Mouse (Mus musculus) embryonic facial prominence, embryonic 11.5 days (tissue): ENCODE measurements around the gene Krt78. TPM values are rescaled to one million over a fixed set of nuclear protein-coding genes. Genes with fewer than 3 reads are reported as not detected.

ENCODE experiments used
- ATAC-seq: fragments of 200-750 bp; cut with Nextera tagmentation; replicated peaks from 2 replicates; pipeline ENCODE4 v1.8.0; 2017; ENCODE audit warnings: low read depth; ENCODE audit not compliant: insufficient number of reproducible peaks, low FRiP score, low TSS enrichment
- DNase-seq: peaks from one replicate; pipeline ENCODE4 v3.0.0-alpha.2; 2015; ENCODE audit warnings: low spot score
- H3K27ac ChIP-seq: fragments of 300-500 bp; sonication (generic); replicated peaks from 2 replicates; pipeline ENCODE4 v1.5.1; 2014; ENCODE audit warnings: mild to moderate bottlenecking, low read depth, low read length, control low read depth
- H3K27me3 ChIP-seq: fragments of 300-500 bp; sonication (generic); 2 replicates; pipeline ENCODE4 v1.6.1; 2014; ENCODE audit warnings: mild to moderate bottlenecking, low read length, moderate library complexity, mixed read lengths; ENCODE audit not compliant: control insufficient read depth, insufficient read depth
- H3K36me3 ChIP-seq: fragments of 300-500 bp; sonication (generic); replicated peaks from 2 replicates; pipeline ENCODE4 v1.6.1; 2014; ENCODE audit warnings: low read depth, mild to moderate bottlenecking, low read length, moderate library complexity, mixed read lengths; ENCODE audit not compliant: control insufficient read depth, insufficient read depth
- H3K4me1 ChIP-seq: fragments of 300-500 bp; sonication (generic); 2 replicates; pipeline ENCODE4 v1.6.1; 2014; ENCODE audit warnings: low read length, mixed read lengths; ENCODE audit not compliant: control insufficient read depth, insufficient read depth
- H3K4me2 ChIP-seq: fragments of 300-500 bp; sonication (generic); 2 replicates; pipeline ENCODE4 v1.6.1; 2014; ENCODE audit warnings: low read depth, mild to moderate bottlenecking, control low read depth, low read length, moderate library complexity
- H3K4me3 ChIP-seq: fragments of 300-500 bp; sonication (generic); 2 replicates; pipeline ENCODE4 v1.5.1; 2014; ENCODE audit warnings: low read depth, low read length, control low read depth
- H3K9ac ChIP-seq: fragments of 300-500 bp; sonication (generic); replicated peaks from 2 replicates; pipeline ENCODE4 v1.6.1; 2014; ENCODE audit warnings: mild to moderate bottlenecking, control low read depth, low read length
- H3K9me3 ChIP-seq: fragments of 300-500 bp; sonication (generic); replicated peaks from 2 replicates; pipeline ENCODE4 v1.6.1; 2016; ENCODE audit warnings: mild to moderate bottlenecking, low read length, inconsistent platforms, mixed read lengths; ENCODE audit not compliant: control insufficient read depth
- WGBS: fragments of 180-500 bp; shearing (Covaris S2); extraction: QIAGEN DNeasy Blood & Tissue Kit; methylation state at CpG from one replicate; pipeline ENCODE4 v1.1.7; 2014; 5-methylcytosine and 5-hydroxymethylcytosine counted together
- polyA plus RNA-seq: library from polyadenylated mRNA; unstranded; fragments of >200 nt; fragmentation: Nextera tagmentation; extraction: Ambion mirVana; gene quantifications from 2 replicates; pipeline ENCODE4 v1.2.1, GENCODE M21; 2014

Gene Krt78
- polyA plus RNA-seq, 1 experiment from 2014 or later = 0.10 TPM

- no peaks in the 10 kb centered on the region for H3K27me3 ChIP-seq
- no peaks in the 10 kb centered on the region for H3K9me3 ChIP-seq
- ATAC-seq (peak; percentile 87), DNase-seq (peak; percentile 81)
- H3K36me3 ChIP-seq = no peaks in the 10 kb centered on the region
- 3% methylated on average over 39 of the region's 39 CpGs for WGBS
- peak overlapping the region; percentile 69 for H3K9ac ChIP-seq
- peak overlapping the region; percentile 75 for H3K4me2 ChIP-seq
- H3K27ac ChIP-seq = no peak overlapping the region; the same call in 1 of the 2 replicates
- peak overlapping the region; percentile 28 for H3K4me3 ChIP-seq
- H3K4me1 ChIP-seq = no peaks in the 10 kb centered on the region
These were observed 23.1 kb upstream of the Krt78 start for GRCm38 (mm10) chr15:101977043-101977726.

GRCm38 (mm10) chr15:101976641-101977040 lies 22.6 kb upstream of the Krt78 start:
- no peak overlapping the region; the same call in 1 of the 2 replicates for H3K27ac ChIP-seq
- H3K9me3 ChIP-seq = no peaks in the 10 kb centered on the region
- DNase-seq (no peak), ATAC-seq (no peak)
- H3K9ac ChIP-seq = no peak overlapping the region; the same call in 1 of the 2 replicates
- H3K4me2 ChIP-seq = no peak overlapping the region
- WGBS = 61% methylated on average over 3 of the region's 3 CpGs
- no peaks in the 10 kb centered on the region for H3K4me1 ChIP-seq
- H3K27me3 ChIP-seq = no peaks in the 10 kb centered on the region
- no peak overlapping the region for H3K4me3 ChIP-seq
- H3K36me3 ChIP-seq = no peaks in the 10 kb centered on the region

- Histone ChIP-seq H3K4me1 (no peaks in the 10 kb centered on the region), H3K9me3 (no peaks in the 10 kb centered on the region), H3K27ac (no peak overlapping the region), H3K4me3 (no peak overlapping the region), H3K9ac (no peak overlapping the region), H3K27me3 (no peaks in the 10 kb centered on the region), H3K4me2 (no peak overlapping the region), H3K36me3 (no peaks in the 10 kb centered on the region)
- 46% methylated on average over 5 of the region's 5 CpGs for WGBS
- DNase-seq (no peak), ATAC-seq (no peak)
These were observed 21.9 kb upstream of the Krt78 start for GRCm38 (mm10) chr15:101976023-101976422.

GRCm38 (mm10) chr15:101974083-101974845 lies 20.2 kb upstream of the Krt78 start:
- no peak overlapping the region for H3K27ac ChIP-seq
- no peaks in the 10 kb centered on the region for H3K4me1 ChIP-seq
- no peak for ATAC-seq
- no peaks in the 10 kb centered on the region for H3K27me3 ChIP-seq
- H3K4me3 ChIP-seq = no peak overlapping the region
- no peak for DNase-seq
- H3K4me2 ChIP-seq = no peak overlapping the region
- WGBS = 65% methylated on average over 16 of the region's 16 CpGs
- H3K9ac ChIP-seq = no peak overlapping the region
- H3K36me3 ChIP-seq = no peaks in the 10 kb centered on the region
- H3K9me3 ChIP-seq = no peaks in the 10 kb centered on the region

- Histone ChIP-seq H3K4me2 (no peak overlapping the region), H3K36me3 (no peaks in the 10 kb centered on the region), H3K27me3 (no peaks in the 10 kb centered on the region), H3K27ac (no peak overlapping the region), H3K4me1 (no peaks in the 10 kb centered on the region), H3K4me3 (no peak overlapping the region), H3K9me3 (no peaks in the 10 kb centered on the region), H3K9ac (no peak overlapping the region)
- no peak for ATAC-seq
- DNase-seq = peak; percentile 96
- 9% methylated on average over 15 of the region's 15 CpGs for WGBS
These were observed 19.5 kb upstream of the Krt78 start for GRCm38 (mm10) chr15:101973414-101974077.

- Histone ChIP-seq H3K36me3 (no peaks in the 10 kb centered on the region), H3K4me1 (no peaks in the 10 kb centered on the region), H3K9me3 (no peaks in the 10 kb centered on the region), H3K4me3 (no peak overlapping the region), H3K27ac (no peak overlapping the region), H3K27me3 (no peaks in the 10 kb centered on the region), H3K4me2 (no peak overlapping the region), H3K9ac (no peak overlapping the region)
- WGBS = 10% methylated on average over 3 of the region's 6 CpGs
- ATAC-seq (no peak), DNase-seq (peak; percentile 82)
These were observed 16.4 kb upstream of the Krt78 start for GRCm38 (mm10) chr15:101970536-101970935.

- no peaks in the 10 kb centered on the region for H3K27me3 ChIP-seq
- WGBS = 80% methylated on average over 8 of the region's 8 CpGs
- H3K27ac ChIP-seq = no peak overlapping the region
- no peaks in the 10 kb centered on the region for H3K4me1 ChIP-seq
- DNase-seq (no peak), ATAC-seq (no peak)
- no peaks in the 10 kb centered on the region for H3K36me3 ChIP-seq
- H3K9me3 ChIP-seq = no peaks in the 10 kb centered on the region
- no peak overlapping the region for H3K4me3 ChIP-seq
- H3K4me2 ChIP-seq = no peak overlapping the region
- H3K9ac ChIP-seq = no peak overlapping the region
These were observed 12.7 kb upstream of the Krt78 start for GRCm38 (mm10) chr15:101966808-101967207.

GRCm38 (mm10) chr15:101958891-101959290 lies 4.8 kb upstream of the Krt78 start:
- Histone ChIP-seq H3K4me3 (no peak overlapping the region), H3K27ac (no peak overlapping the region), H3K4me1 (no peaks in the 10 kb centered on the region), H3K27me3 (no peaks in the 10 kb centered on the region), H3K36me3 (no peaks in the 10 kb centered on the region), H3K4me2 (no peak overlapping the region), H3K9ac (no peak overlapping the region), H3K9me3 (no peaks in the 10 kb centered on the region)
- 89% methylated on average over 3 of the region's 3 CpGs for WGBS
- DNase-seq (no peak), ATAC-seq (no peak)
